Comparison of ENCODE assay signal across 9 mouse cellular contexts in the genomic region with DNA sequence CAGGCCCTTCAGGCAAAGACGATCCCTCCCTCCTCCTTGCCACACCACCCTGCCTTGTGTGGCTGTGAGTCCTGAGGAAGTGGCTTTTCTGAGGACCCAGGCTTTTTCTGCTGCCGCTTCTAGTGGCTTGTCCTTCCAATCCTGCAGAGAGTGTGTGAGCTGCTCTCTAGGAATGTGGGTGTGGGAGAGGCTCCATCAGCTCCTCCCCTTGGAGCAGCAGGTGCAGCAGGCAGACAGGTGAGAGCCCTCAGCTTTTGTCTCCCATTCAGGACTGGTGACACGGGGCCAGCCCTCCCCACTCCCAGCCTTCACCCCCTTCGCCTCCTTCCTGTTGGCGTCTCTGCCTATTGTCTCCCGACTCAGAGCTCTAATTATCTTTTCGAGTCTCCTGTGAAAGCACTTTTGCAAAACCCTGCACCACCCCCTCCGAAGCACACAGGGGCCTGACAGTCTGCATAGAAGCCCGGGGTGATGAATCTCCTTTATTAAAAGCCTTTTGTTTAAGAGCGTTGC.
DNase-seq lines count a peak whose midpoint lies in the region; TF ChIP-seq lines count a peak whose summit lies in the region.
"Had no signal": no experiment of that assay in that cellular context is flagged by ENCODE, and none has a peak within 500 bp of the region (broad histone marks: within the 10 kb centered on the region; RNA-seq: fewer than 3 reads in every experiment).

No protein-coding gene starts in this region.

- H3K36me3 ChIP-seq in heart, embryonic 10.5 days: no peaks in the 10 kb centered on the region

- H3K4me1 ChIP-seq in heart, embryonic 10.5 days: peaks cover 8% of the 10 kb centered on the region; the same call in 1 of the 2 replicates

- peaks cover 39% of the 10 kb centered on the region for H3K27me3 ChIP-seq in heart, embryonic 10.5 days (ENCODE audit: insufficient read depth, poor library complexity, severe bottlenecking)

- DNase-seq in heart, embryonic 10.5 days (ENCODE audit: low spot score): peak; percentile 66
- DNase-seq in heart, adult 8-10 months (ENCODE audit: low spot score): no peak
- DNase-seq in brain, embryonic 14.5 days (ENCODE audit: low read depth): peak; percentile 84
- peak; percentile 20 to 52 for DNase-seq in frontal cortex, postnatal 14 days (ENCODE audit: low spot score in 2 of 2)
- peak; percentile 32 for DNase-seq in neural tube, embryonic 10.5 days (ENCODE audit: extremely low spot score, low spot score)
- no peak for DNase-seq in yolk sac, embryonic 10.5 days (ENCODE audit: low spot score)
- DNase-seq in layer of hippocampus, postnatal 14 days (ENCODE audit: low spot score in 2 of 2): no peak
- DNase-seq in natural killer cell, adult 2 months (ENCODE audit: low spot score in 2 of 2): no peak
- DNase-seq: adrenal gland, postnatal 10 days had no signal

- TF ChIP-seq CTCF in brain, embryonic 14.5 days (IDR thresholded peaks at IDR 0.05; ENCODE audit: borderline replicate concordance, extremely low read depth, insufficient read depth, insufficient read length): no peak

- no peak overlapping the region for H3K4me3 ChIP-seq in heart, embryonic 10.5 days

- H3K27ac ChIP-seq in heart, embryonic 10.5 days: no peak overlapping the region

- WGBS in heart, embryonic 10.5 days: 6% methylated on average over 10 of the region's 10 CpGs

- 0 out of 2 replicates have a peak, but pooled peaks have one; percentile 8 for TF ChIP-seq POLR2A in brain, embryonic 14.5 days (IDR thresholded peaks at IDR 0.05; ENCODE audit: borderline replicate concordance, extremely low read depth, insufficient read depth, insufficient read length, poor library complexity, severe bottlenecking)

- no peaks in the 10 kb centered on the region for H3K9me3 ChIP-seq in heart, embryonic 10.5 days

Comparison
In these comparisons a context has a peak if more than half of its experiments do, and no peak if none do; other contexts are left out.
1. DNase-seq: peak in heart, embryonic 10.5 days (single experiment), brain, embryonic 14.5 days (single experiment), frontal cortex, postnatal 14 days (2 of 2) and neural tube, embryonic 10.5 days (single experiment); none in heart, adult 8-10 months (single experiment), yolk sac, embryonic 10.5 days (single experiment), layer of hippocampus, postnatal 14 days (0 of 2) and natural killer cell, adult 2 months (0 of 2).